Mouse (Mus musculus): Measurements from ENCODE around the gene Blm.

DNA sequence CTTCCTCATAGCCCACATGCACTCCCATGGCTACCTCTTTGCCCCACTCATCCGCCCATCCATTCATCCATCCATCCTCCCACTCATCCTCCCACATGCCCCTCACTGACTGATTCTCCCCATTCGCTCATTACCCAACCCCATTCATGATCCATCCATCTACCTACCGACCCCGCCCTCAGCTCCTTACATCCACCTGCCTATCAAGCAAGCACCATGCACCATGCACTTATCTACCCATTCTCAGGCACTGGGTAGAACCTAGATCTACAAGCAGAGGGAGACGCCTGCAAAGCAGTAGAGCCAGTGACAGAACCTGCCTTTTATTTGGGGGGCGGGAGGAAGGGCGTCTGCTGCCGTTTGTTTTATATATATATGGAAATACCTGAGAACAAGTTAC is 87.6 kb downstream of the Blm start:
- TF ChIP-seq CTCF (IDR thresholded peaks at IDR 0.05; ENCODE audit: control insufficient read depth, insufficient read depth, low read length): no peak
- TF ChIP-seq POLR2A (IDR thresholded peaks at IDR 0.05; ENCODE audit: borderline replicate concordance, control insufficient read depth, low read depth, low read length): no peak
